Mouse (Mus musculus) cerebellum, adult 2 months (tissue): ENCODE measurements around the gene Lgals1.

Experiments
- CTCF ChIP-seq: fragments of 200-500 bp; IDR thresholded peaks from 2 replicates; pipeline ENCODE4 v1.5.1; 2011; ENCODE audit warnings: low read depth, mild to moderate bottlenecking, control low read depth, low read length, moderate library complexity, borderline replicate concordance; ENCODE audit not compliant: insufficient read depth
- POLR2A ChIP-seq: fragments of 200-500 bp; IDR thresholded peaks from 2 replicates; pipeline ENCODE4 v1.6.1; 2011; ENCODE audit warnings: low read length, control low read depth, borderline replicate concordance; ENCODE audit not compliant: insufficient read depth

DNA sequence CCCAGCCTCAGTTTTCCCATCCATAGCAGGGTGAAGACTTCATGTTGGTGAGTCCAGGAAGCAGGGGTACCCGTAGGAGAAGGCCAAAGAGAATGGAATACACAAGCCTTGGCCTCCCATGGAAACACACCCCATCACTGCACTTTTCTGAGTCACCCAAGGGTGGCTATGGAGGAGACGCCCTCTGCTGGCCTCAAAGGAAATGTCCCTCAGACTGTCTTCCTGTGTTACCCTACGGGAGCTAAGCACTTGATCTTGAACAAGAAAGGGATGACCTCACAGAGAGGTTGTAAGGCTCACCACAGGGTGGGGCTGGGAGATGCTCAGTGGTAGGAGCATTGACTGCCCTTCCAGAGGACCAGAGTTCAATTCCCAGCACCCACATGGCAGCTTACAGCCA lies 5.1 kb downstream of the Lgals1 start:
- peak; percentile 63 for TF ChIP-seq CTCF
- no peak for TF ChIP-seq POLR2A
